Mouse (Mus musculus) thymus, adult 2 months (tissue): Measurements from ENCODE around the gene Tbx3. TPM values are rescaled to one million over a fixed set of nuclear protein-coding genes. Genes with fewer than 3 reads are reported as not detected.
A peak's percentile ranks its signal among the peaks of the same experiment; 100 is the strongest.

Experiments used
- DNase-seq: peaks from one replicate; pipeline ENCODE4 v3.0.0; 2021
- H3K27ac ChIP-seq: fragments of 200-500 bp; 2 replicates; pipeline ENCODE4 v1.5.1; 2012; ENCODE audit warnings: low read length, control low read depth; ENCODE audit not compliant: control insufficient read depth, insufficient read depth
- H3K27me3 ChIP-seq: fragments of 200-500 bp; 2 replicates; pipeline ENCODE4 v1.6.1; 2012; ENCODE audit warnings: mild to moderate bottlenecking, low read length, moderate library complexity, mixed read lengths; ENCODE audit not compliant: control insufficient read depth, insufficient read depth
- H3K36me3 ChIP-seq: fragments of 200-500 bp; 2 replicates; pipeline ENCODE4 v1.6.1; 2012; ENCODE audit warnings: mild to moderate bottlenecking, low read length, moderate library complexity; ENCODE audit not compliant: control insufficient read depth, insufficient read depth
- H3K4me1 ChIP-seq: fragments of 200-500 bp; replicated peaks from 2 replicates; pipeline ENCODE4 v1.6.1; 2012; ENCODE audit warnings: low read length; ENCODE audit not compliant: control insufficient read depth, insufficient read depth
- H3K4me3 ChIP-seq: fragments of 200-500 bp; 2 replicates; pipeline ENCODE4 v1.5.1; 2012; ENCODE audit warnings: mild to moderate bottlenecking, low read length, control low read depth, moderate library complexity; ENCODE audit not compliant: control insufficient read depth, insufficient read depth
- CTCF ChIP-seq: fragments of 200-500 bp; IDR thresholded peaks from 2 replicates; pipeline ENCODE4 v1.5.1; 2012; ENCODE audit warnings: mild to moderate bottlenecking, control low read depth, low read length, moderate library complexity, borderline replicate concordance; ENCODE audit not compliant: control insufficient read depth, poor library complexity, insufficient read depth; ENCODE audit errors: extremely low read depth
- POLR2A ChIP-seq: fragments of 200-500 bp; IDR thresholded peaks from 2 replicates; pipeline ENCODE4 v1.6.1; 2012; ENCODE audit warnings: mild to moderate bottlenecking, low read length, control low read depth, moderate library complexity; ENCODE audit not compliant: control insufficient read depth, poor library complexity, insufficient read depth; ENCODE audit errors: extremely low read depth
- WGBS: fragments of 180-500 bp; shearing (Covaris S2); methylation state at CpG from one replicate; pipeline ENCODE4 v1.1.7; 2018; 5-methylcytosine and 5-hydroxymethylcytosine counted together
- polyA plus RNA-seq: library from polyadenylated mRNA; depleted of rRNA; stranded (reverse); fragments of >200 nt; gene quantifications from 2 replicates; pipeline ENCODE4 v1.2.3, GENCODE M21; 2012; rRNA removed

The Tbx3 gene
- polyA plus RNA-seq, result 2.1 and 3.2 TPM in 2 replicates

GRCm38 (mm10) chr5:119670566-119671108 lies at the start of gene Tbx3:
Tbx3 (plus strand) TSS chr5:119670669.
- Histone ChIP-seq H3K4me1 (no peaks in the 10 kb centered on the region), H3K27ac (no peak within 1 kb of the TSS), H3K27me3 (peaks cover 22% of the 10 kb centered on the region), H3K4me3 (no peak within 1 kb of the TSS), H3K36me3 (no peaks in the 10 kb centered on the region)
- peak; percentile 16 for DNase-seq
- no peak for TF ChIP-seq CTCF
- no peak for TF ChIP-seq POLR2A
- under 1% methylated on average over 43 of the region's 43 CpGs for WGBS

DNA sequence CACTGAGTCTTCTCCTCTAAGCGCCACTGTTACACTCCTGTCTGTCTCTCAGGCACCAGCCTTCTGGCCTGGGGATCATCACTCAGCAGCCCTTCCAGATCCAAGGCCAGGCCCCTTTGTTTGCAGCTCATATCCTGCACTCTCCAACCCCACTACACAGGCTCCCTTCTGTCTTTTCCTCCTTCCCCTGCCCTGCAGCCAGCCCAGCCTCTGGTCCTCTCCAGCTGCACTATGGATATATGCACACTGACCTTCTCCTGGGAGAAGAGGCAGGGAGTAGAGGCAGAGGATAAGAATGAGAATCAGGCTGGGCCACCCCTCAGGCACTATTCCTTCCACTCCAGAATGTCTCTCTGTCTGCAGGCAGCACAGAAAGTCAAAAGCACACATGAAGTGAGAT lies 48.4 kb upstream of the Tbx3 start:
- no peak overlapping the region for H3K4me3 ChIP-seq
- H3K36me3 ChIP-seq, result no peaks in the 10 kb centered on the region
- DNase-seq, result no peak
- H3K27ac ChIP-seq, result no peak overlapping the region
- WGBS, result 100% methylated on average over 1 of the region's 1 CpGs
- H3K4me1 ChIP-seq, result no peaks in the 10 kb centered on the region
- no peak for TF ChIP-seq CTCF
- TF ChIP-seq POLR2A, result no peak
- H3K27me3 ChIP-seq, result no peaks in the 10 kb centered on the region

DNA sequence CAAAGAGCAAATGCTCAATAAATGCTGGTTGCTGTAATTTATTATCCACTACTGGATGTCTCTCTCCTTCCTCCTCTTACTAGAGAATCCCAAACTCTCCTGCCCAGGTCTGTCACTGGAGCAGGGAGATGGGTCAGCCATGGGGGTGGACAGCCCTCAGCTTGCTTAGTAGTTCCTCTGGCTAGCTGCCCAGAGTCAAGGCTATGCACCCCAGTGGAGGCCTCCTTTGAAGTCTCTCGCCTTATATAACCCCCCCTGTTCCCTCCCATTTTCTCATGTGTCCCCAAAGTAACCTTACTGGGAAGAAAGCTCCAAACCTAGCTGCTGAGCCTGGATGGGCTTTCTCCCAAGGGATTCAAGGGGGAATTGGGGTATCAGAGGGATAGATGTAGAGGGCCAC lies 45.9 kb upstream of the Tbx3 start:
- H3K4me3 ChIP-seq, result no peak overlapping the region
- H3K27ac ChIP-seq, result no peak overlapping the region
- no peak for DNase-seq
- H3K36me3 ChIP-seq, result no peaks in the 10 kb centered on the region
- 78% methylated on average over 1 of the region's 1 CpGs for WGBS
- no peaks in the 10 kb centered on the region for H3K27me3 ChIP-seq
- TF ChIP-seq POLR2A, result no peak
- no peak for TF ChIP-seq CTCF
- no peaks in the 10 kb centered on the region for H3K4me1 ChIP-seq

DNA sequence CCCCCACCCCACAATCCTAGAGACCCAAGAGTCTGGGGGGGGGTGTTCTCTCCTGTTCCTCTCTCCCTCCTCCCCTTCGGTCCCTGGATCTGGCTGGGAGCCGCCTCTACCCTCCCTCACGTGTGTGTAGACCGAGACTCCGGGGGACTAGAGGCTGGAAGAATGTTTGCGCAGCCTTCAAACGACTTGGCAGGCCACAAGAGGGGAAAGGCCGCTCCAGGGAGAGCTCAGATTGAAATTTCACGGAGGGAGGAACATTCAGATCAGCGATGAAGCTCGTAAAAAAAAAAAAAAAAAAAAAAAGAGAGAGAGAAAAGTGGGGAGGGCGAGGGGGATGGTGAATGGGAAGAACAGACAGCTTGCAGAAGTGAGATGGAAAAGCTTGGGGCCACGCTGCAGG lies 44.9 kb upstream of the Tbx3 start:
- 62% methylated on average over 13 of the region's 13 CpGs for WGBS
- H3K27me3 ChIP-seq, result no peaks in the 10 kb centered on the region
- DNase-seq, result no peak
- no peak overlapping the region for H3K4me3 ChIP-seq
- no peak overlapping the region for H3K27ac ChIP-seq
- TF ChIP-seq POLR2A (no peak), CTCF (no peak)
- no peaks in the 10 kb centered on the region for H3K36me3 ChIP-seq
- no peaks in the 10 kb centered on the region for H3K4me1 ChIP-seq

GRCm38 (mm10) chr5:119626154-119626553 lies 44.3 kb upstream of the Tbx3 start:
- 73% methylated on average over 9 of the region's 9 CpGs for WGBS
- TF ChIP-seq POLR2A (no peak), CTCF (no peak)
- no peak for DNase-seq
- Histone ChIP-seq H3K4me1 (no peaks in the 10 kb centered on the region), H3K4me3 (no peak overlapping the region), H3K36me3 (no peaks in the 10 kb centered on the region), H3K27me3 (no peaks in the 10 kb centered on the region), H3K27ac (no peak overlapping the region)

DNA sequence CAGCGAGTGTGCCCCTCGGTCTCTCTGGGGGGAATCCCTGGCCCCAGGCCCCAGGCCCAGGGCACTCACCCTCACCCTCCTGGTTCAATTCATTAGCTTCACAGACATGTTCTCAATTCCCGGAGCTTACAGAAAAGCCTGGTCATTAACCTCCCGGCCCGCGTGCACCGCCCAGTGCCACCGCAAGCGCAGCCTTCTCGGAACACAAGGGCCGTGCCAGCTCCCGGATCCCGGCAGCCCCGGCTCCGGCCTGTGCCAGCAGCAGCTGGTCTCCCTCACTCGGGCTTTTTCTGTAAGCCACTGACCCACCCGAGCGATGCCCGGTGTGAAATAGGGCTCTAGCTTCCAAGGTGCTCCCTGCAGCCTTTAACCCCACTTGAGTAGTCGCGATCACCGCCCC lies 43.8 kb upstream of the Tbx3 start:
- Histone ChIP-seq H3K4me3 (no peak overlapping the region), H3K4me1 (no peaks in the 10 kb centered on the region), H3K27me3 (no peaks in the 10 kb centered on the region), H3K36me3 (no peaks in the 10 kb centered on the region), H3K27ac (no peak overlapping the region)
- WGBS, result 39% methylated on average over 22 of the region's 22 CpGs
- TF ChIP-seq POLR2A (no peak), CTCF (no peak)
- DNase-seq, result no peak

DNA sequence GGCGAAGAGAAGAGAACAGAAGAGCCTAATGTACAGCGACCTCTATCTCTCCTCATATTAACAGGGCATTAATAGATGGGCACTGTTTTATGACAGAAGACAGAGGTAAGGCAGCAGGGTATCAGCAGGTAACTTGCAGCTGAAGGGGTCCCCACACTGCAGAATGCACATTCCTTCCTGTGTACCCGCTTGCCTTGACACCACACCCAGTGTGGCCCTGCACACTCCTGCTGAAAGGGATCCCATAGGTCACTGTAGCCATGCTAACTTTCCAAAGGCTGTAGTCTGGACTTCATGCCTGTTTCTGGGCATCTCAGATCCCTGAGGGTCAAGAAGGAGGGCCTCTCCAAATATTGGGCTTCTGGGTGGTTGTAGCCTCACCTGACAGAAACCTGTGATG lies 42.4 kb upstream of the Tbx3 start:
- H3K27ac ChIP-seq, result no peak overlapping the region
- DNase-seq, result no peak
- H3K36me3 ChIP-seq, result no peaks in the 10 kb centered on the region
- WGBS, result 93% methylated on average over 3 of the region's 3 CpGs
- TF ChIP-seq CTCF, result no peak
- no peak for TF ChIP-seq POLR2A
- no peak overlapping the region for H3K4me3 ChIP-seq
- H3K27me3 ChIP-seq, result no peaks in the 10 kb centered on the region
- peaks cover 2% of the 10 kb centered on the region for H3K4me1 ChIP-seq
